In the genomic region with DNA sequence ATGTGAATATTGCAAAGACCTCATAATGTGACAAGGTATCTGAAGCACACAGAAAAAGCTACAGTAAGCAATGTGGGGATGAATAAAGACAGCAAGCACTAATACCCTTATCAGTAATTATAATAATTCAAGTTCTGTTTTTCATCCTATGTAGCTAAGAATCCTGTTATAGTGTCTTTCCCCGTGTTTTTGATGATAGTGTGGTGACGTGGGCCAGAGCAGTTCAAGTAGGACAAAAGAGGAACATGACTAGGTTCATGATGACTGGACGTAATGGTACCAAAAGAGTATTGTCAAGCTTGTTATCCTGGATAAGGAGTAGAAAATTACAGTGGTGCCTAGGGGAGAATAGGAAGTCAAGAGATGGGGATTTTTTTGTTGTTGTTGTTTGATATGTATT, we compare ENCODE assay signal across 8 mouse cellular contexts. TPM values are rescaled to one million over a fixed set of nuclear protein-coding genes. Genes with fewer than 3 reads are reported as not detected.
DNase-seq lines count a peak whose midpoint lies in the region; ATAC-seq and TF ChIP-seq lines count a peak whose summit lies in the region.

No protein-coding gene starts in this region.

- peak overlapping the region; percentile 95 for H3K4me3 ChIP-seq in layer of hippocampus, adult 2 months
- peak overlapping the region; percentile 81 for H3K4me3 ChIP-seq in embryonic facial prominence, embryonic 15.5 days (replicated peaks)
- peak overlapping the region; percentile 51 for H3K4me3 ChIP-seq in limb, embryonic 14.5 days (replicated peaks; ENCODE audit: low read length)

- ATAC-seq in embryonic facial prominence, embryonic 15.5 days (ENCODE audit: insufficient number of reproducible peaks, low FRiP score, low TSS enrichment, low read depth): no peak
- ATAC-seq in limb, embryonic 14.5 days (ENCODE audit: low FRiP score, low read depth): no peak

- no peak for TF ChIP-seq POLR2A in limb, embryonic 14.5 days (IDR thresholded peaks at IDR 0.05; ENCODE audit: borderline replicate concordance, extremely low read depth, insufficient read depth, insufficient read length)

- H3K4me2 ChIP-seq in embryonic facial prominence, embryonic 15.5 days (replicated peaks): peak overlapping the region; percentile 64
- H3K4me2 ChIP-seq in limb, embryonic 14.5 days (replicated peaks; ENCODE audit: low read depth, low read length, severe bottlenecking): peak overlapping the region; percentile 68

- DNase-seq in layer of hippocampus, adult 2 months (ENCODE audit: low spot score in 2 of 2): no peak
- DNase-seq in layer of hippocampus, postnatal 25 days (ENCODE audit: extremely low spot score in 1 of 2, low spot score in 1 of 2): no peak
- DNase-seq in limb, embryonic 14.5 days (ENCODE audit: low spot score): no peak
- peak; percentile 53 for DNase-seq in splenic B cell, adult 2 months (ENCODE audit: low read depth, low spot score)
- no peak for DNase-seq in layer of hippocampus, adult 8-10 months (ENCODE audit: low spot score in 2 of 2)
- no peak for DNase-seq in thymus, adult 18-20 months
- DNase-seq in thymus, postnatal 0 days (ENCODE audit: low spot score): no peak

- H3K27me3 ChIP-seq in embryonic facial prominence, embryonic 15.5 days: no peaks in the 10 kb centered on the region
- H3K27me3 ChIP-seq in limb, embryonic 14.5 days (ENCODE audit: control insufficient read depth, insufficient read depth, low read length): no peaks in the 10 kb centered on the region
- H3K27me3 ChIP-seq in splenic B cell, adult 2 months (ENCODE audit: control insufficient read depth, insufficient read depth, low read length, poor library complexity, severe bottlenecking): no peaks in the 10 kb centered on the region

- no peaks in the 10 kb centered on the region for H3K36me3 ChIP-seq in embryonic facial prominence, embryonic 15.5 days
- H3K36me3 ChIP-seq in limb, embryonic 14.5 days (ENCODE audit: control insufficient read depth, insufficient read depth, low read length): no peaks in the 10 kb centered on the region
- no peaks in the 10 kb centered on the region for H3K36me3 ChIP-seq in splenic B cell, adult 2 months (ENCODE audit: control insufficient read depth, insufficient read depth, low read length, poor library complexity, severe bottlenecking)

- H3K27ac ChIP-seq in layer of hippocampus, adult 2 months: peak overlapping the region; percentile 96
- H3K27ac ChIP-seq in embryonic facial prominence, embryonic 15.5 days (replicated peaks): no peak overlapping the region
- H3K27ac ChIP-seq in limb, embryonic 14.5 days (replicated peaks; ENCODE audit: low read depth, low read length): no peak overlapping the region

- H3K9me3 ChIP-seq in embryonic facial prominence, embryonic 15.5 days (replicated peaks): no peaks in the 10 kb centered on the region
- H3K9me3 ChIP-seq in limb, embryonic 14.5 days (ENCODE audit: control insufficient read depth, low read length): no peaks in the 10 kb centered on the region

- H3K9ac ChIP-seq in embryonic facial prominence, embryonic 15.5 days: no peak overlapping the region
- H3K9ac ChIP-seq in limb, embryonic 14.5 days (ENCODE audit: low read depth, low read length, severe bottlenecking): peak overlapping the region; percentile 90

- WGBS in embryonic facial prominence, embryonic 15.5 days: 71% methylated on average over 3 of the region's 3 CpGs
- 78% methylated on average over 3 of the region's 3 CpGs for WGBS in limb, embryonic 14.5 days

- TF ChIP-seq CTCF in layer of hippocampus, adult 2 months (conservative IDR thresholded peaks at IDR 0.05): no peak

- peaks cover 13% of the 10 kb centered on the region for H3K4me1 ChIP-seq in embryonic facial prominence, embryonic 15.5 days
- H3K4me1 ChIP-seq in limb, embryonic 14.5 days (ENCODE audit: control insufficient read depth, insufficient read depth, low read length): peaks cover 10% of the 10 kb centered on the region

RNA-seq across cellular contexts. Expression of gene Kbtbd3, which starts 1.1 kb away (rescaled TPM):
- 10 to 100 TPM; 10.7 to 11.5 TPM for total RNA-seq in layer of hippocampus, adult 2 months (2021)
- total RNA-seq in layer of hippocampus, postnatal 25 days (2021): 10 to 100 TPM; 10.4 to 11.2 TPM
- 6.4 and 7.6 TPM in 2 replicates for polyA plus RNA-seq in embryonic facial prominence, embryonic 15.5 days (2015; fragmentation: Nextera tagmentation; extraction: Ambion mirVana)
- polyA plus RNA-seq in limb, embryonic 14.5 days (2012; rRNA removed): 2.1 and 3.1 TPM in 2 replicates
- 7.0 and 7.1 TPM in 2 replicates for polyA plus RNA-seq in limb, embryonic 14.5 days (2014; fragmentation: Nextera tagmentation; extraction: Ambion mirVana)
- total RNA-seq in layer of hippocampus, adult 8-10 months (2022): 10 to 100 TPM in 3 of 4 experiments, 1 to 10 TPM in 1; 9.6 to 12.4 (median 11.1) TPM
- polyA plus RNA-seq in thymus, postnatal 0 days (2015; fragmentation: Nextera tagmentation; extraction: Ambion mirVana): 7.7 and 8.5 TPM in 2 replicates

RNA-seq across cellular contexts. Expression of gene Aasdhppt, which starts 1.4 kb away (rescaled TPM):
- 10 to 100 TPM; 27.5 to 29.0 TPM for total RNA-seq in layer of hippocampus, adult 2 months (2021)
- 10 to 100 TPM; 25.0 to 27.8 TPM for total RNA-seq in layer of hippocampus, postnatal 25 days (2021)
- polyA plus RNA-seq in embryonic facial prominence, embryonic 15.5 days (2015; fragmentation: Nextera tagmentation; extraction: Ambion mirVana): 33.2 and 35.6 TPM in 2 replicates
- polyA plus RNA-seq in limb, embryonic 14.5 days (2012; rRNA removed): 11.1 and 11.7 TPM in 2 replicates
- 32.3 and 36.3 TPM in 2 replicates for polyA plus RNA-seq in limb, embryonic 14.5 days (2014; fragmentation: Nextera tagmentation; extraction: Ambion mirVana)
- total RNA-seq in layer of hippocampus, adult 8-10 months (2022): 10 to 100 TPM; 24.4 to 30.5 (median 27.6) TPM
- 40.2 and 42.2 TPM in 2 replicates for polyA plus RNA-seq in thymus, postnatal 0 days (2015; fragmentation: Nextera tagmentation; extraction: Ambion mirVana)
